In the genomic region with DNA sequence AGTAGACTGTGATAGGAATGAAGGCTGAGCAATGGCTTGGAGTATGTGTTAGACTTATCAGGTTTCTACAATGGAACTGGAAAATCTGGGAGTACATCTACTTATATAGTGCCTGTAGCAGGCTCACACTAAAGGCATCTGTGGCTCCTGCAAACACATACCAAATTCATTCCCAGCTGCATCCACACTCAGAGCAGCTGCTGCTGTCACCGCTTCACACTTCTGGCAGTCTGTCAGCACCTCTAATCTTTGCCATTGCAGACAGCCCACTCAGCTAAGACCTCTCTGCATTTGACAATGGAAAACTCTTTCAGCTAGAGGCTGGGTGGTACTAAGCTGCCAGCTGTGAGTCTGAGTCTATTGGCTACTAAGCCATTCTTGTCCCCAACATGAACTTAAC, we compare ENCODE assay signal across 17 mouse cellular contexts. TPM values are rescaled to one million over a fixed set of nuclear protein-coding genes. Genes with fewer than 3 reads are reported as not detected.
A peak's percentile ranks its signal among the peaks of the same experiment; 100 is the strongest.
DNase-seq lines count a peak whose midpoint lies in the region; ATAC-seq and TF ChIP-seq lines count a peak whose summit lies in the region.
"Had no signal": no experiment of that assay in that cellular context is flagged by ENCODE, and none has a peak within 500 bp of the region (broad histone marks: within the 10 kb centered on the region; RNA-seq: fewer than 3 reads in every experiment).

No protein-coding gene starts in this region.

- no peak for ATAC-seq in forebrain, embryonic 14.5 days
- ATAC-seq in forebrain, embryonic 12.5 days (ENCODE audit: low FRiP score) = no peak
- ATAC-seq in limb, embryonic 13.5 days (ENCODE audit: low FRiP score, low read depth) = peak; percentile 77
- peak; percentile 97 for ATAC-seq in heart, postnatal 0 days (ENCODE audit: insufficient read depth, low read depth)
- ATAC-seq: intestine, embryonic 15.5 days had no signal

- no peak overlapping the region for H3K4me2 ChIP-seq in forebrain, embryonic 14.5 days (ENCODE audit: low read length)
- H3K4me2 ChIP-seq in forebrain, embryonic 12.5 days = no peak overlapping the region
- no peak overlapping the region for H3K4me2 ChIP-seq in limb, embryonic 13.5 days (replicated peaks)
- no peak overlapping the region for H3K4me2 ChIP-seq in heart, postnatal 0 days (ENCODE audit: low read depth, low read length)
- H3K4me2 ChIP-seq: intestine, embryonic 15.5 days had no signal

- H3K9me3 ChIP-seq in forebrain, embryonic 14.5 days (replicated peaks; ENCODE audit: control insufficient read depth, low read length) = no peaks in the 10 kb centered on the region
- H3K9me3 ChIP-seq in forebrain, embryonic 12.5 days = no peaks in the 10 kb centered on the region
- no peaks in the 10 kb centered on the region for H3K9me3 ChIP-seq in limb, embryonic 13.5 days
- no peaks in the 10 kb centered on the region for H3K9me3 ChIP-seq in limb, embryonic 10.5 days (replicated peaks)
- no peaks in the 10 kb centered on the region for H3K9me3 ChIP-seq in heart, postnatal 0 days (replicated peaks; ENCODE audit: control insufficient read depth, low read length)
- H3K9me3 ChIP-seq: intestine, embryonic 15.5 days had no signal

- TF ChIP-seq POLR2A in brain, embryonic 14.5 days (IDR thresholded peaks at IDR 0.05; ENCODE audit: borderline replicate concordance, extremely low read depth, insufficient read depth, insufficient read length, poor library complexity, severe bottlenecking) = no peak

- no peak; the same call in 1 of the 2 replicates for TF ChIP-seq EP300 in heart, postnatal 0 days (IDR thresholded peaks at IDR 0.05; ENCODE audit: low read depth)

- no peaks in the 10 kb centered on the region for H3K27me3 ChIP-seq in forebrain, embryonic 14.5 days (replicated peaks; ENCODE audit: control insufficient read depth, insufficient read depth, low read length)
- H3K27me3 ChIP-seq in forebrain, embryonic 12.5 days = no peaks in the 10 kb centered on the region
- H3K27me3 ChIP-seq in limb, embryonic 13.5 days = no peaks in the 10 kb centered on the region
- no peaks in the 10 kb centered on the region for H3K27me3 ChIP-seq in limb, embryonic 10.5 days (ENCODE audit: low read depth, poor library complexity, severe bottlenecking)
- H3K27me3 ChIP-seq in heart, postnatal 0 days (ENCODE audit: control insufficient read depth, insufficient read depth, low read length) = no peaks in the 10 kb centered on the region
- H3K27me3 ChIP-seq: intestine, embryonic 15.5 days had no signal

- H3K4me3 ChIP-seq in forebrain, embryonic 14.5 days (ENCODE audit: low read depth, low read length) = no peak overlapping the region
- no peak overlapping the region for H3K4me3 ChIP-seq in forebrain, embryonic 12.5 days (replicated peaks)
- H3K4me3 ChIP-seq in limb, embryonic 13.5 days = no peak overlapping the region
- no peak overlapping the region for H3K4me3 ChIP-seq in limb, embryonic 10.5 days
- H3K4me3 ChIP-seq in heart, postnatal 0 days (ENCODE audit: low read depth, low read length) = no peak overlapping the region
- H3K4me3 ChIP-seq: intestine, embryonic 15.5 days had no signal

- H3K27ac ChIP-seq in forebrain, embryonic 14.5 days (ENCODE audit: low read depth, low read length) = no peak overlapping the region
- no peak overlapping the region for H3K27ac ChIP-seq in forebrain, embryonic 12.5 days
- H3K27ac ChIP-seq in limb, embryonic 13.5 days = no peak overlapping the region
- H3K27ac ChIP-seq in limb, embryonic 10.5 days = no peak overlapping the region
- peak overlapping the region; percentile 34; the same call in 1 of the 2 replicates for H3K27ac ChIP-seq in heart, postnatal 0 days (ENCODE audit: low read depth)
- H3K27ac ChIP-seq: intestine, embryonic 15.5 days; liver, embryonic 14.5 days had no signal

- 68% methylated on average over 1 of the region's 1 CpGs for WGBS in forebrain, embryonic 14.5 days
- 69% methylated on average over 1 of the region's 1 CpGs for WGBS in forebrain, embryonic 12.5 days
- 86% methylated on average over 1 of the region's 1 CpGs for WGBS in limb, embryonic 13.5 days
- WGBS in limb, embryonic 10.5 days = 91% methylated on average over 1 of the region's 1 CpGs
- 26% methylated on average over 1 of the region's 1 CpGs for WGBS in heart, postnatal 0 days

- H3K36me3 ChIP-seq in forebrain, embryonic 14.5 days (ENCODE audit: control insufficient read depth, insufficient read depth, low read length) = 0 out of 2 replicates have a peak, but pooled peaks cover 8% of the 10 kb centered on the region
- no peaks in the 10 kb centered on the region; the same call in none of the 2 replicates for H3K36me3 ChIP-seq in forebrain, embryonic 12.5 days (replicated peaks)
- peaks cover 14% of the 10 kb centered on the region; the same call in 1 of the 2 replicates for H3K36me3 ChIP-seq in limb, embryonic 13.5 days
- H3K36me3 ChIP-seq in limb, embryonic 10.5 days = peaks cover 41% of the 10 kb centered on the region
- H3K36me3 ChIP-seq in heart, postnatal 0 days (replicated peaks; ENCODE audit: control insufficient read depth, insufficient read depth, low read length) = 0 out of 2 replicates have a peak, but pooled peaks cover 4% of the 10 kb centered on the region
- H3K36me3 ChIP-seq: intestine, embryonic 15.5 days had no signal

- DNase-seq in forebrain, embryonic 14.5 days (ENCODE audit: low spot score) = peak; percentile 41
- DNase-seq in limb, embryonic 10.5 days (ENCODE audit: low spot score) = no peak
- DNase-seq in brain, embryonic 14.5 days (ENCODE audit: low read depth) = peak; percentile 68
- DNase-seq in heart, postnatal 0 days (ENCODE audit: low spot score) = peak; percentile 88
- DNase-seq in layer of hippocampus, adult 18-20 months (ENCODE audit: low spot score in 2 of 2) = no peak
- DNase-seq in adrenal gland, adult (ENCODE audit: inconsistent age in 2 of 2, low spot score in 1 of 2) = no peak
- DNase-seq: adrenal gland, adult 2 months; B cell, adult 2 months; right cerebral cortex, postnatal 4 days; thymus, adult 2 months had no signal

- no peaks in the 10 kb centered on the region for H3K4me1 ChIP-seq in forebrain, embryonic 14.5 days (ENCODE audit: control insufficient read depth, insufficient read depth, low read length)
- H3K4me1 ChIP-seq in forebrain, embryonic 12.5 days = no peaks in the 10 kb centered on the region; the same call in 1 of the 2 replicates
- H3K4me1 ChIP-seq in limb, embryonic 13.5 days = no peaks in the 10 kb centered on the region
- no peaks in the 10 kb centered on the region for H3K4me1 ChIP-seq in limb, embryonic 10.5 days
- no peaks in the 10 kb centered on the region for H3K4me1 ChIP-seq in heart, postnatal 0 days (ENCODE audit: control insufficient read depth, insufficient read depth)
- H3K4me1 ChIP-seq: intestine, embryonic 15.5 days had no signal

- TF ChIP-seq CTCF in brain, embryonic 14.5 days (IDR thresholded peaks at IDR 0.05; ENCODE audit: borderline replicate concordance, extremely low read depth, insufficient read depth, insufficient read length) = no peak
- no peak for TF ChIP-seq CTCF in heart, postnatal 0 days (IDR thresholded peaks at IDR 0.05; ENCODE audit: low read depth)

- no peak overlapping the region for H3K9ac ChIP-seq in forebrain, embryonic 14.5 days (ENCODE audit: low read length)
- no peak overlapping the region for H3K9ac ChIP-seq in forebrain, embryonic 12.5 days
- no peak overlapping the region for H3K9ac ChIP-seq in limb, embryonic 13.5 days
- no peak overlapping the region for H3K9ac ChIP-seq in heart, postnatal 0 days (replicated peaks; ENCODE audit: low read depth, low read length)
- H3K9ac ChIP-seq: intestine, embryonic 15.5 days; liver, embryonic 14.5 days had no signal

RNA-seq across cellular contexts. Expression of a gene that starts 24.3 kb away (rescaled TPM):
- polyA plus RNA-seq in forebrain, embryonic 14.5 days (2014; fragmentation: Nextera tagmentation; extraction: Ambion mirVana) = 16.5 and 20.2 TPM in 2 replicates
- 23.5 and 24.2 TPM in 2 replicates for polyA plus RNA-seq in forebrain, embryonic 12.5 days (2016; fragmentation: Nextera tagmentation; extraction: Ambion mirVana)
- 22.9 and 23.9 TPM in 2 replicates for polyA plus RNA-seq in limb, embryonic 13.5 days (2015; fragmentation: Nextera tagmentation; extraction: Ambion mirVana)
- 23.6 and 24.2 TPM in 2 replicates for polyA plus RNA-seq in limb, embryonic 10.5 days (2016; fragmentation: Nextera tagmentation; extraction: Ambion mirVana)
- polyA plus RNA-seq in brain, embryonic 14.5 days (2012; rRNA removed) = 9.7 and 11.7 TPM in 2 replicates
- total RNA-seq in heart, postnatal 0 days (2014; rRNA removed; ENCODE audit: low replicate concordance) = 6.3 and 18.1 TPM in 2 replicates
- polyA plus RNA-seq in heart, postnatal 0 days (2015; fragmentation: Nextera tagmentation; extraction: Ambion mirVana) = 12.8 and 13.5 TPM in 2 replicates
- total RNA-seq in layer of hippocampus, adult 18-20 months (2021) = 10 to 100 TPM; 14.8 to 15.8 TPM

RNA-seq across cellular contexts. Expression of a gene that starts 36.1 kb away (rescaled TPM):
- polyA plus RNA-seq in forebrain, embryonic 14.5 days (2014; fragmentation: Nextera tagmentation; extraction: Ambion mirVana) = not detected in 2 replicates
- polyA plus RNA-seq in forebrain, embryonic 12.5 days (2016; fragmentation: Nextera tagmentation; extraction: Ambion mirVana) = 0.09 TPM in 1 of 2 replicates, not detected in the other
- 0.24 TPM in 1 of 2 replicates, not detected in the other for polyA plus RNA-seq in limb, embryonic 13.5 days (2015; fragmentation: Nextera tagmentation; extraction: Ambion mirVana)
- polyA plus RNA-seq in limb, embryonic 10.5 days (2016; fragmentation: Nextera tagmentation; extraction: Ambion mirVana) = not detected in 2 replicates
- polyA plus RNA-seq in brain, embryonic 14.5 days (2012; rRNA removed) = 0.13 and 0.41 TPM in 2 replicates
- not detected in 2 replicates for total RNA-seq in heart, postnatal 0 days (2014; rRNA removed; ENCODE audit: low replicate concordance)
- not detected in 2 replicates for polyA plus RNA-seq in heart, postnatal 0 days (2015; fragmentation: Nextera tagmentation; extraction: Ambion mirVana)
- total RNA-seq in layer of hippocampus, adult 18-20 months (2021) = not detected
- total RNA-seq: adrenal gland, adult 2 months; hematopoietic stem cell, adult 5-6 weeks; left cerebral cortex, postnatal 14 days had no signal
- polyA plus RNA-seq: adrenal gland, adult 2 months; intestine, embryonic 15.5 days; kidney, embryonic 16.5 days; liver, embryonic 14.5 days; thymus, adult 2 months had no signal

Comparison
In these comparisons a context has a peak if more than half of its experiments do, and no peak if none do; other contexts are left out.
1. ATAC-seq: peak in limb, embryonic 13.5 days (single experiment) and heart, postnatal 0 days (single experiment); none in forebrain, embryonic 14.5 days (single experiment) and forebrain, embryonic 12.5 days (single experiment).
2. DNase-seq: peak in forebrain, embryonic 14.5 days (single experiment), brain, embryonic 14.5 days (single experiment) and heart, postnatal 0 days (single experiment); none in limb, embryonic 10.5 days (single experiment), layer of hippocampus, adult 18-20 months (0 of 2) and adrenal gland, adult (0 of 2).